Mouse (Mus musculus) midbrain, embryonic 14.5 days (tissue): ENCODE measurements at regions not wholly inside any gene's neighbourhood (a gene's known extent, or its start where the extent isn't known, plus 50 kb on each side); places are given as distances from the start of the nearest gene placed in this dataset.

Experiments
- ATAC-seq: fragments of 200-750 bp; cut with Nextera tagmentation; 2 replicates; pipeline ENCODE4 v1.8.0; 2017; ENCODE audit warnings: moderate number of reproducible peaks, moderate library complexity; ENCODE audit not compliant: low FRiP score, low TSS enrichment
- DNase-seq: peaks from one replicate; pipeline ENCODE4 v3.0.0-alpha.2; 2015
- H3K27ac ChIP-seq: fragments of 300-500 bp; sonication (generic); replicated peaks from 2 replicates; pipeline ENCODE4 v1.5.1; 2014; ENCODE audit warnings: mild to moderate bottlenecking, low read depth, low read length, moderate library complexity
- H3K27me3 ChIP-seq: fragments of 300-500 bp; sonication (generic); 2 replicates; pipeline ENCODE4 v1.6.1; 2014; ENCODE audit warnings: low read length, control low read depth, mixed read lengths; ENCODE audit not compliant: control insufficient read depth, insufficient read depth
- H3K36me3 ChIP-seq: fragments of 300-500 bp; sonication (generic); 2 replicates; pipeline ENCODE4 v1.6.1; 2014; ENCODE audit warnings: low read length, control low read depth; ENCODE audit not compliant: control insufficient read depth, insufficient read depth
- H3K4me1 ChIP-seq: fragments of 300-500 bp; sonication (generic); 2 replicates; pipeline ENCODE4 v1.6.1; 2014; ENCODE audit warnings: mild to moderate bottlenecking, antibody characterized with exemption, low read length, control low read depth; ENCODE audit not compliant: control insufficient read depth, insufficient read depth
- H3K4me2 ChIP-seq: fragments of 300-500 bp; sonication (generic); 2 replicates; pipeline ENCODE4 v1.6.1; 2014; ENCODE audit warnings: mild to moderate bottlenecking, low read length, moderate library complexity
- H3K4me3 ChIP-seq: fragments of 300-500 bp; sonication (generic); replicated peaks from 2 replicates; pipeline ENCODE4 v1.5.1; 2014; ENCODE audit warnings: low read depth, low read length
- H3K9ac ChIP-seq: fragments of 300-500 bp; sonication (generic); replicated peaks from 2 replicates; pipeline ENCODE4 v1.6.1; 2014; ENCODE audit warnings: mild to moderate bottlenecking, low read length, moderate library complexity
- H3K9me3 ChIP-seq: fragments of 300-500 bp; sonication (generic); 2 replicates; pipeline ENCODE4 v1.6.1; 2016; ENCODE audit warnings: low read length, control low read depth, mixed read lengths; ENCODE audit not compliant: control insufficient read depth
- WGBS: fragments of 180-500 bp; shearing (Covaris S2); extraction: QIAGEN DNeasy Blood & Tissue Kit; methylation state at CpG from one replicate; pipeline ENCODE4 v1.1.7; 2014; 5-methylcytosine and 5-hydroxymethylcytosine counted together

DNA sequence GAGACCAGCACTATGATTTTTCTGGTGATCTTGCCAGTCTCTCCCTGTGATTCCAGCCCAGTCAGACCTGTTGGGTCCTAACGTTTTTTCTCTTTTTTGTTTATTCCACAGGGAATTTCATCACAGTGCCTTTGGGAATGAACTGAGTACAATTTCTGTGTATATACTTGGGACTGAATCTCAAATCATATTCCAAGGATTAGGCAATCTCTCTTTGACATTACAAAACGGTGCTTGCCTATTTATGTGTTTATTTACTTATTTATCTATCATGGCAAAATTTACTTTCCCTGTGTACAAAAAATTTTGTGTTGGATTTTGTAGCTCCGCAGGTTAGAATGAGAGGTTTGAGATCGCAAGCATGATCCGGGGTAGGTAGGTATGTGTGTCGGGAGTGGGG is 189.2 kb upstream of the Kbtbd8 start:
- Histone ChIP-seq H3K27me3 (no peaks in the 10 kb centered on the region), H3K4me3 (no peak overlapping the region), H3K9me3 (no peaks in the 10 kb centered on the region), H3K9ac (no peak overlapping the region), H3K4me1 (no peaks in the 10 kb centered on the region), H3K4me2 (no peak overlapping the region), H3K36me3 (no peaks in the 10 kb centered on the region), H3K27ac (no peak overlapping the region)
- ATAC-seq = no peak
- WGBS = 91% methylated on average over 6 of the region's 6 CpGs
- DNase-seq = no peak

DNA sequence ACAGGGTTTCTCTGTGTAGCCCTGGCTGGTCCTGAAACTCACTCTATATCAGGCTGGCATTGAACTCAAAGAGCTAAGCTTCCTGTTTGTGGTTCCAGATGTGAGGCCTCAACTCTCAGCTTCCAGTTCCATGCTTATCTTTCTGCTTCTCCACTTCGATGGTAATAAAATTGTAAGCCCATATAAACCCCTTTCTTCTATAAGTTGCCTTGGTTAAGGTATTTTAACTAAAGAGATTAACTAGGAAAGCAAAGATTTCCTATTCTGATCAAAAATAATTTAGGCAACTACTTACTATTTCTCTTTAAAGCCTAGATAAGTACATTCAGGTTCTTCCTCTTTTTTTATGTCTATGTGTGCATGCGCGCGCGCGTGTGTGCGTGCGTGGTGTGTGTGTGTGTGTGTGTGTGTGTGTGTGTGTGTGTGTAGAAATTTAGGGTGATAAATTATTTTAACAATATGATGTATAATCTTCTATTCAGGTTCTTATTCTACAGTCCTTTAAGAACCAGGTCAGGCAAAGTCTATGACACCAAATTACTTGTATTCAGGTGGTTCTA is 190.3 kb upstream of the Kbtbd8 start:
- Histone ChIP-seq H3K27me3 (no peaks in the 10 kb centered on the region), H3K4me1 (no peaks in the 10 kb centered on the region), H3K36me3 (no peaks in the 10 kb centered on the region), H3K4me2 (no peak overlapping the region), H3K9ac (no peak overlapping the region), H3K4me3 (no peak overlapping the region), H3K27ac (no peak overlapping the region), H3K9me3 (no peaks in the 10 kb centered on the region)
- DNase-seq (no peak), ATAC-seq (no peak)
- WGBS = 96% methylated on average over 8 of the region's 8 CpGs

DNA sequence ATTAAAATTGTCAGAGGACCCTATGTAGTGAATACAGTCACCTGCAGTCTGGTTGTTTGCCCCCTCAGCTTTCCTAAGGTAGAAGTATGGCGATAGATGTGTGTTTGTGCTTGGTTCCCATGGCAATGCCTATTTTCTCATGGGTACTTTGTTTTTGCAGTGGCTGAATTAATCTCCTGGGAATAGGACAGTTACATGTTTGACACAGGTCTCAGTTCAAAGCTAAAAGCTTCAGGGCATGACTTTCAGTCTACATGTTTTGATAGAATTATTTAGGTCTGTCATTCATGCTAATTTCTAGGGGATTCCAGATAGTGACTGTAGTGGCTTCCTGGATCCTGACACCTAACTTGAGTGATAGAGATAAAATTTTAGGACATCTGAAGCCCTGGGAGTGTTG is 191.6 kb upstream of the Kbtbd8 start:
- 83% methylated on average over 1 of the region's 1 CpGs for WGBS
- no peaks in the 10 kb centered on the region for H3K27me3 ChIP-seq
- H3K9ac ChIP-seq = no peak overlapping the region
- H3K4me1 ChIP-seq = no peaks in the 10 kb centered on the region
- DNase-seq (no peak), ATAC-seq (no peak)
- no peak overlapping the region for H3K27ac ChIP-seq
- no peak overlapping the region for H3K4me2 ChIP-seq
- H3K4me3 ChIP-seq = no peak overlapping the region
- H3K9me3 ChIP-seq = no peaks in the 10 kb centered on the region
- no peaks in the 10 kb centered on the region for H3K36me3 ChIP-seq

DNA sequence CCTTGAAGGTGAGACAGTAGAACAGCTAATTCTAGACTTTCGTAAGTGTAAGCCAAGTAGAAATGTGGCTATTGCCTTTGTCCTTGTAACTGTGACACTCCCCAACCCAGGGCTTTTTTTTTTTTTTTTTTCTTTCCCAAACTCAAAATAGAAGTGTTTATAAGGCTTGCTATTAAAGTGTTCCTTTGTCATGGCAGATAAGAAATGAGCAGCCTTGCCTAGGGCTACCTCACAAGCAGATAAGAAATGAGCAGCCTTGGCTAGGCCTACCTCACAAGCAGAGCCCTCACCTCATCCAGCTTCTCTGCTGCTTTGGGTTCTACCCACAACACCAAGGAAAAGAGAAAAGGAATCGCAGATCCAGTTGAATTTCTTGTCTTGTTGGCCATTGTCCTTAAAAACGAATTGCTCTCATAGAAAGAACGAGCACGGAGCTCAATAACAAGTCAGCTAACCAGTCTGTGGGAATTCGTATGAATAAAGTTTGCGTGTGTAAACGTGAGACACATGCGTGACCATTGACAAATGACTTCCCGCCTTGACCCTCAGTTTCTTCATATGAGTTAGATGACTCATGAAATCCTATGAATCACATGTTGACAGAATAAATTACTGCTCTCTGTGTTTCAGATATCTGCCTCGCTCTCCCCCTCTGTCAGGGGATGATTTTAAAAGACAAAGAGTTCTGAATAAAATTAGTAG is 192.6 kb upstream of the Kbtbd8 start:
- Histone ChIP-seq H3K4me3 (no peak overlapping the region), H3K4me1 (no peaks in the 10 kb centered on the region), H3K4me2 (no peak overlapping the region), H3K9me3 (no peaks in the 10 kb centered on the region), H3K27ac (no peak overlapping the region), H3K9ac (no peak overlapping the region), H3K36me3 (no peaks in the 10 kb centered on the region), H3K27me3 (no peaks in the 10 kb centered on the region)
- no peak for DNase-seq
- no peak for ATAC-seq
- WGBS = 94% methylated on average over 11 of the region's 11 CpGs

DNA sequence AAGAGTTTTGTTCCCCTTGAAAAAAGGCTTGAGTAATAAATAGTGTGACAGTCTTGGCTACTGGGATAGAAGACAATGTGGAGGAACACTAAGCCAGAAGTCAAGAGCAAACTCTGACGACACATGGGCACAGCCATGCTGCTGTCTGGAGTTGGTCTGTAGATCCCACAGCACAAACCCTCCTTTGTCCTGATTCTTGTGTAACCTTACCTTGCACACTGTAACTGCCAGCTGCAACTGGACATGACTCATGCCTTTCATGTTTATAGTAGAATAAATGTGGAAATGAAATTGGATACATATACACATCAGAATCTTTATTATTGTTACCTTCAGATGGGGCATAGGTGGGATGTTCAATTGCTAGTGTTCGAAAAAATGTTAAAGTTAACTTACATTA is 195.3 kb upstream of the Kbtbd8 start:
- H3K27me3 ChIP-seq = no peaks in the 10 kb centered on the region
- no peaks in the 10 kb centered on the region for H3K36me3 ChIP-seq
- no peak overlapping the region for H3K4me2 ChIP-seq
- 81% methylated on average over 2 of the region's 2 CpGs for WGBS
- no peak overlapping the region for H3K9ac ChIP-seq
- ATAC-seq (no peak), DNase-seq (no peak)
- no peak overlapping the region for H3K4me3 ChIP-seq
- no peaks in the 10 kb centered on the region for H3K9me3 ChIP-seq
- H3K27ac ChIP-seq = no peak overlapping the region
- H3K4me1 ChIP-seq = no peaks in the 10 kb centered on the region

DNA sequence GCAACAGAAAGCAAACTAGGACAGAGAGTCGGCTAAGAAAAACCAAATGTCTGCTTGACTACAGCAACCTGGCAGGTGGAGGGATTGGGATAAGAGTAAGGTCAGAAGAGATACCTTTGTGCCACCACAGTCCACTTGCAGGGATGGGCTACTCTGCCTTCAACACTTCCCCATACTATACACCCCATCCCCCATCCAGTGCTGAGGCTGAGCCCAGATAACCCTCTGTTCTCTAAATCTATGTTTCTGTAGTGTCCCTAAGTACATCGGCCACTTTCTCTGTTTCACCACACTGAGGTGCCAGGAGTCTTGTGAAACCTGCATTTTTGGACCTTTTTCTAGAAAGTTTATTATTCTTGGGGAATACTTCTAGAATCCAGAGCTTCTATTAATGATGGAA is 196.3 kb upstream of the Kbtbd8 start:
- H3K36me3 ChIP-seq = no peaks in the 10 kb centered on the region
- WGBS = 96% methylated on average over 2 of the region's 2 CpGs
- no peaks in the 10 kb centered on the region for H3K27me3 ChIP-seq
- no peak overlapping the region for H3K4me3 ChIP-seq
- H3K4me1 ChIP-seq = no peaks in the 10 kb centered on the region
- no peak for ATAC-seq
- no peak overlapping the region for H3K9ac ChIP-seq
- H3K9me3 ChIP-seq = no peaks in the 10 kb centered on the region
- H3K4me2 ChIP-seq = no peak overlapping the region
- DNase-seq = no peak
- H3K27ac ChIP-seq = no peak overlapping the region

DNA sequence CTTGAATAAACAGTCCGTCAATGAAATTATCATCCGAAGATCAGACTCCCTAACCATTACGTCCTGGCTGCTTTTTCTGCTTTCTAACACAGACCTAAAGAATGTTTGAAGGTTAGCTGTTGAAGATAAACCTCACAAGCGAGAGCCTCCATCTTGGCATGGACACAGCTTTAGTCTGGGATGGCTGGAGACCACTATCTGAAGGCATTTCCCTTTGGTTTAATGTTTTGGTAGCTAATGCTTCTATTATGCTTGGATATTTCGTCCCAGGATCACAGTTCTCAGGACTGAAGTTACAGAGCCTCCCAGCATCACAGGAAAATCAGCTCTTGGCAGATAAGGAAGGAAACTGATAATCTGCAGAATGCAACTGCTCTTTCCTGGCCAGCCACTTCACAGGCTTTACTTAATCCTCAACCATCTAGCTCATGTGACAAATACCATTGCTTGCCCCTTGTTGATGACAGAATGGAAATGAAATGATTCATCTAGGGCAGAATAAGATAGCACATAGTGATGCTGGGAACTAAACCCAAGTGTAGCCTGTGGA is 197.8 kb upstream of the Kbtbd8 start:
- Histone ChIP-seq H3K4me2 (no peak overlapping the region), H3K36me3 (no peaks in the 10 kb centered on the region), H3K9me3 (no peaks in the 10 kb centered on the region), H3K9ac (no peak overlapping the region), H3K27me3 (no peaks in the 10 kb centered on the region), H3K27ac (no peak overlapping the region), H3K4me1 (no peaks in the 10 kb centered on the region), H3K4me3 (no peak overlapping the region)
- DNase-seq (no peak), ATAC-seq (no peak)
- WGBS = 91% methylated on average over 5 of the region's 5 CpGs

DNA sequence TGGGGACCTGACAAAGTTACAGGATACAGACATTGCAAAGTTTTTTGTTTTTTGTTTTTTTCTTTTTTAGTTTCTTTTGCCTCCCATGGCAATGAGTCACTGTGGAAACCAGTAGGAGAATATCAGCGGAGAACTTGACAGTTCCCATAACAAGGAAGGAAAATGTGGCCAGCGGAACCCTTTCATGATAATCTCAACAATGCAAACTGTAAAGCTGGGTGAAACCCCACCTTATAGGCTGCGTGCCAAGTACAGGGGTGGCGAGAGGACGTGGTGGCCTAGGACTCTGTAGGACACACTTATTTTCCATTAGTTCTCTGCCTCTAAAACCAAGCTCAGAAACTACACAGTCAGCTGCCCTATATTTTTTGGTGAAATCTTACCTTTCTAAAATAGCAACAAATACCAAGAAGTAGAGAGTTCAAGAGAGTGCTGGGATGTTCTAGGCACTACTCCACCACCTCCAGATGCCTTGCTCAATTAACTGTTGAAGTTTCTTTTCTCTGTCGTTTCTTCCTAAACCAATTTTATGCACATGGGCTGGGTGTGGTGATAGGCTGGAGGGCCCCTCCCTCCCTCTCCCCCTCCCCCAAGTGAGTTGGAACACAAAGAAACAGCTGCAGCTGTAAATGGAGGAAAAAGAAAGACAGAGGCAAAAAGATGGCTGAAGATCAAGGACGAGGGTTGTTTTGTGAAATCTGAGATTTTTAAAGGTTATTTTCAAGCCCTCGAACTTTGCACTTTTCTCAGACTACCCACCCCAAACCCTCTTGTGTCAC is 201.0 kb upstream of the Kbtbd8 start:
- 60% methylated on average over 8 of the region's 8 CpGs for WGBS

More for the DNA sequence above, 201.0 kb upstream of the Kbtbd8 start:
- ATAC-seq (no peak), DNase-seq (peak; percentile 7)
- Histone ChIP-seq H3K4me3 (no peak overlapping the region), H3K9me3 (no peaks in the 10 kb centered on the region), H3K36me3 (no peaks in the 10 kb centered on the region), H3K27me3 (no peaks in the 10 kb centered on the region), H3K27ac (no peak overlapping the region), H3K4me2 (no peak overlapping the region), H3K9ac (no peak overlapping the region), H3K4me1 (no peaks in the 10 kb centered on the region)
